Mouse (Mus musculus) lung, postnatal 0 days (tissue): ENCODE data around the gene Cmip. TPM values are rescaled to one million over a fixed set of nuclear protein-coding genes. Genes with fewer than 3 reads are reported as not detected.

Experiments used
- ATAC-seq: fragments of 200-750 bp; cut with Nextera tagmentation; 2 replicates; pipeline ENCODE4 v1.8.0; 2017; ENCODE audit warnings: moderate library complexity
- DNase-seq: peaks from one replicate; pipeline ENCODE4 v3.0.0-alpha.2; 2016; ENCODE audit warnings: low spot score
- H3K27ac ChIP-seq: fragments of 300-500 bp; sonication (generic); 2 replicates; pipeline ENCODE4 v1.5.1; 2014; ENCODE audit warnings: antibody characterized with exemption, mild to moderate bottlenecking, low read length, mixed read lengths
- H3K27me3 ChIP-seq: fragments of 300-500 bp; sonication (generic); replicated peaks from 2 replicates; pipeline ENCODE4 v1.6.1; 2014; ENCODE audit warnings: low read length, mixed read lengths; ENCODE audit not compliant: insufficient read depth
- H3K36me3 ChIP-seq: fragments of 300-500 bp; sonication (generic); 2 replicates; pipeline ENCODE4 v1.6.1; 2014; ENCODE audit warnings: low read length, mixed read lengths; ENCODE audit not compliant: insufficient read depth
- H3K4me1 ChIP-seq: fragments of 300-500 bp; sonication (generic); 2 replicates; pipeline ENCODE4 v1.6.1; 2014; ENCODE audit warnings: antibody characterized with exemption, low read depth, low read length, mixed read lengths; ENCODE audit not compliant: insufficient read depth
- H3K4me2 ChIP-seq: fragments of 300-500 bp; sonication (generic); replicated peaks from 2 replicates; pipeline ENCODE4 v1.6.1; 2014; ENCODE audit warnings: low read depth, mild to moderate bottlenecking, low read length, moderate library complexity, mixed read lengths
- H3K4me3 ChIP-seq: fragments of 300-500 bp; sonication (generic); 2 replicates; pipeline ENCODE4 v1.5.1; 2014; ENCODE audit warnings: low read depth, low read length
- H3K9ac ChIP-seq: fragments of 300-500 bp; sonication (generic); replicated peaks from 2 replicates; pipeline ENCODE4 v1.6.1; 2014; ENCODE audit warnings: low read depth, mild to moderate bottlenecking
- H3K9me3 ChIP-seq: fragments of 300-500 bp; sonication (generic); 2 replicates; pipeline ENCODE4 v1.6.1; 2016; ENCODE audit warnings: low read length, mixed read lengths
- CTCF ChIP-seq: IDR thresholded peaks from 2 replicates; pipeline ENCODE4 v1.5.1; 2016; ENCODE audit warnings: antibody characterized with exemption, mild to moderate bottlenecking
- EP300 ChIP-seq: IDR thresholded peaks from 2 replicates; pipeline ENCODE4 v1.6.1; 2016; ENCODE audit warnings: antibody characterized with exemption, mild to moderate bottlenecking, control low read depth
- WGBS: fragments of 180-500 bp; shearing (Covaris S2); extraction: QIAGEN DNeasy Blood & Tissue Kit; methylation state at CpG from one replicate; pipeline ENCODE4 v1.1.7; 2014; 5-methylcytosine and 5-hydroxymethylcytosine counted together
- polyA plus RNA-seq: library from polyadenylated mRNA; unstranded; fragments of >200 nt; fragmentation: Nextera tagmentation; extraction: Ambion mirVana; gene quantifications from 2 replicates; pipeline ENCODE4 v1.2.1, GENCODE M21; 2015

Cmip gene
- polyA plus RNA-seq, 1 experiment from 2014 or later, result 27.6 TPM

- no peak for DNase-seq
- TF ChIP-seq CTCF (no peak), EP300 (no peak)
- H3K4me1 ChIP-seq, result peaks cover 22% of the 10 kb centered on the region
- H3K9me3 ChIP-seq, result no peaks in the 10 kb centered on the region
- no peak overlapping the region for H3K9ac ChIP-seq
- H3K4me2 ChIP-seq, result no peak overlapping the region
- H3K27me3 ChIP-seq, result no peaks in the 10 kb centered on the region
- H3K27ac ChIP-seq, result no peak overlapping the region
- no peak overlapping the region for H3K4me3 ChIP-seq
- 77% methylated on average over 8 of the region's 8 CpGs for WGBS
- no peaks in the 10 kb centered on the region for H3K36me3 ChIP-seq
- ATAC-seq, result no peak
These were observed 50.4 kb downstream of the Cmip start for GRCm38 (mm10) chr8:117307221-117307620.

GRCm38 (mm10) chr8:117308303-117309095 is 51.6 kb downstream of the Cmip start:
- Histone ChIP-seq H3K36me3 (no peaks in the 10 kb centered on the region), H3K4me1 (peaks cover 17% of the 10 kb centered on the region), H3K4me2 (no peak overlapping the region), H3K27me3 (no peaks in the 10 kb centered on the region), H3K9ac (no peak overlapping the region), H3K4me3 (no peak overlapping the region), H3K9me3 (no peaks in the 10 kb centered on the region), H3K27ac (no peak overlapping the region)
- WGBS, result 65% methylated on average over 13 of the region's 13 CpGs
- no peak for ATAC-seq
- no peak for TF ChIP-seq CTCF
- TF ChIP-seq EP300, result peak; percentile 22; the same call in 1 of the 2 replicates
- peak; percentile 65 for DNase-seq

GRCm38 (mm10) chr8:117309653-117310274 is 52.9 kb downstream of the Cmip start:
- H3K9ac ChIP-seq, result no peak overlapping the region
- 55% methylated on average over 12 of the region's 12 CpGs for WGBS
- H3K36me3 ChIP-seq, result no peaks in the 10 kb centered on the region
- H3K27me3 ChIP-seq, result no peaks in the 10 kb centered on the region
- H3K4me1 ChIP-seq, result peaks cover 8% of the 10 kb centered on the region; the same call in 1 of the 2 replicates
- DNase-seq, result peak; percentile 61
- no peak overlapping the region for H3K4me2 ChIP-seq
- TF ChIP-seq CTCF, result no peak
- peak; percentile 64 for TF ChIP-seq EP300
- H3K27ac ChIP-seq, result 0 out of 2 replicates have a peak overlapping the region, but pooled peaks have one; percentile 17
- no peaks in the 10 kb centered on the region for H3K9me3 ChIP-seq
- ATAC-seq, result peak; percentile 39
- no peak overlapping the region for H3K4me3 ChIP-seq

- no peaks in the 10 kb centered on the region for H3K36me3 ChIP-seq
- no peak overlapping the region for H3K4me3 ChIP-seq
- no peak overlapping the region for H3K27ac ChIP-seq
- H3K4me1 ChIP-seq, result peaks cover 8% of the 10 kb centered on the region; the same call in 1 of the 2 replicates
- whole genome bisulfite sequencing, result 60% methylated on average over 8 of the region's 8 CpGs
- no peak overlapping the region for H3K9ac ChIP-seq
- DNase-seq (peak; percentile 84), ATAC-seq (peak; percentile 84)
- no peak overlapping the region for H3K4me2 ChIP-seq
- no peaks in the 10 kb centered on the region for H3K9me3 ChIP-seq
- peak; percentile 59; the same call in 1 of the 2 replicates for TF ChIP-seq EP300
- no peak for TF ChIP-seq CTCF
- no peaks in the 10 kb centered on the region for H3K27me3 ChIP-seq
These were observed 54.2 kb downstream of the Cmip start for GRCm38 (mm10) chr8:117310961-117311561.

GRCm38 (mm10) chr8:117314308-117314953 is 57.6 kb downstream of the Cmip start:
- no peaks in the 10 kb centered on the region for H3K9me3 ChIP-seq
- H3K9ac ChIP-seq, result no peak overlapping the region
- no peaks in the 10 kb centered on the region for H3K36me3 ChIP-seq
- no peaks in the 10 kb centered on the region for H3K27me3 ChIP-seq
- TF ChIP-seq EP300 (no peak), CTCF (no peak)
- H3K4me2 ChIP-seq, result no peak overlapping the region
- DNase-seq, result no peak
- H3K27ac ChIP-seq, result no peak overlapping the region
- H3K4me3 ChIP-seq, result no peak overlapping the region
- ATAC-seq, result no peak
- no peaks in the 10 kb centered on the region; the same call in 1 of the 2 replicates for H3K4me1 ChIP-seq
- WGBS, result 42% methylated on average over 8 of the region's 8 CpGs

GRCm38 (mm10) chr8:117315727-117316126 is 58.9 kb downstream of the Cmip start:
- no peak for TF ChIP-seq CTCF
- TF ChIP-seq EP300, result no peak
- Histone ChIP-seq H3K36me3 (no peaks in the 10 kb centered on the region), H3K27ac (no peak overlapping the region), H3K4me2 (no peak overlapping the region), H3K4me1 (no peaks in the 10 kb centered on the region; the same call in 1 of the 2 replicates), H3K9me3 (no peaks in the 10 kb centered on the region), H3K9ac (no peak overlapping the region), H3K27me3 (no peaks in the 10 kb centered on the region), H3K4me3 (no peak overlapping the region)
- no peak for ATAC-seq
- 81% methylated on average over 16 of the region's 16 CpGs for WGBS
- no peak for DNase-seq
